Mouse (Mus musculus) kidney, adult 11 months (tissue): ENCODE measurements around the gene Fam83g.

Experiments used
- DNase-seq: peaks from one replicate; pipeline ENCODE4 v3.0.0; 2022

Fam83g gene

DNA sequence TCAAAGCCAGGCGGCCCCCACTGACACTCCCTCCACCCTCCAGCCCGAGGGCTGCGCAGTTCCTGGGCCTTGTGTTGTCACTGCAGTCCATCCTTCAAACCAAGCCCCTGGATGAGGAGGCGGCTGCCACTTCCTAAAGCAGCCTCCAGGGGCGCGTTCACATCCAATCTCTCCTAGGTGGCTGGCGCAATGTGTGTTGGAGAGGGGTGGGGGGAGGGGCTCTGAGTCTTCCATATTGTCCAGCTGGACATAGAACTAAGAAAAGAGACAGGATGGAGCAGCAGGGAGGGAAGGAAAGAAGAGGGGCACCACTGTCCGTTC, 9.1 kb upstream of the Fam83g start:
- no peak for DNase-seq

DNA sequence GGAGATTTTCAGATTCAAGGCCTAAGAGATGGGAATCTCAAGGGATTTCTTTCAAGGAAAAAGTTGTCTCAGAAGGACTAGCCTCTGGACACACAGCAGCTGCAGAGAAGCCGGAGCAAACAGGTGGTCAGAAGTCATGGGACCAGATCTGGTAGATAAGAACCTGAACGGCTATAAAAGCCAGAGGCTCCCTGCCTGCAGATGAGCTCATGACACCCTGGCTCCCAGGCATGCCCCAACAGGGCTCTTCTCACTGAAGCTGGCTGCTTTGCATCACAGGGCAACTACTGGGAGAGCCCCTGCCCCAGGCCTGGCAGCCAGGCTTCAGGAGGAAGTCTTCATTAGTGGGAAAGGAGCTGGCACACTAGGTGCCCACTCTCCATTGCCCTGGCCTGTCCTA, 8.6 kb upstream of the Fam83g start:
- no peak for DNase-seq

DNA sequence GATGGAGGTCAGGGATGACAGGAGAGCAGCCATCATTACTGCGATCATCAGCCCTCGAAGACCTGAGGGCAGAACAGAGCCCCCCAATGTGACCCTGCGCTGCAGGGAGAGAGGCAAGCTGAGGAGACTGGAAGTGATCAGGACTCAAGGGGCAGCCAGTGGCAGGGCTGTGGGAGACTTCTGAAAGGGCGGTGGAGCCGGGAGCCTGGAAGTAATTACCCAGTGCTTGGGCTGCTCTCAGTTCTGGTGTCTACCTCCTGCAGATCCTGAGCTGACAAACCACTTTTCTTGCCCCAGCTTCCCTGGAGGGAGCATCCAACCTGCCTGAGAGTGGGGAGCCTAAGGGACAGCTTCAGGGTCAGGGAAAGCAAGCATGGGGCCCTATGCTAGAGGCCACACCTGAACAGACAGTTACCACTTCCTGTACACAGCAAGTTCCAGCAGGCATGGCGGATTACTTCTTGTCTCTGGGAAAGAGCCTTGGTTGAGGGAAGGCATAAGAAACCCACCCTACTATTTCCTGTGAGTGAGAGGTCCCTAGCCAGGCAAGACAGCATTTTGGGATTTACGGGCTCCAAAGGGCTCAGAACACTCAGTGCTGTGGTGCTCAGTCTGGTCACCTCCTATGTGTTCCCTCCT, 7.6 kb upstream of the Fam83g start:
- DNase-seq, result no peak

DNA sequence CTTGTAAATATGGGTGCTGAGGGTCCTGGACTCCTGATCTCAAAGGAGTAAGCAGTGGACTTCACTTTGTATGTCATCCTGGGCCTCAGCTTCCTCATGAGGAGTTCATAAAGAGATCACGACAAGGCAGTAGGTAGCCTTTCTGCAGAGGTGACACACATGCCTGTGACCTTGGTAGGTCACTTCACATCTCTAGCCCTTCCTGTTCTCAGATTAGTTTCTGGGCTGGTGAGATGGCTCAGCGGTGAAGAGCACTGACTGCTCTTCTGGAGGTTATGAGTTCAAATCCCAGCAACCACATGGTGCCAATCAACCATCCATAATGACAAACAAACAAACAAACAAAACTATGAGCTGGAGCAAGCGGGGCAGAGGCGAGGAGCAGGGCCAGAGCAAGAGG, 6.2 kb upstream of the Fam83g start:
- DNase-seq, result no peak

DNA sequence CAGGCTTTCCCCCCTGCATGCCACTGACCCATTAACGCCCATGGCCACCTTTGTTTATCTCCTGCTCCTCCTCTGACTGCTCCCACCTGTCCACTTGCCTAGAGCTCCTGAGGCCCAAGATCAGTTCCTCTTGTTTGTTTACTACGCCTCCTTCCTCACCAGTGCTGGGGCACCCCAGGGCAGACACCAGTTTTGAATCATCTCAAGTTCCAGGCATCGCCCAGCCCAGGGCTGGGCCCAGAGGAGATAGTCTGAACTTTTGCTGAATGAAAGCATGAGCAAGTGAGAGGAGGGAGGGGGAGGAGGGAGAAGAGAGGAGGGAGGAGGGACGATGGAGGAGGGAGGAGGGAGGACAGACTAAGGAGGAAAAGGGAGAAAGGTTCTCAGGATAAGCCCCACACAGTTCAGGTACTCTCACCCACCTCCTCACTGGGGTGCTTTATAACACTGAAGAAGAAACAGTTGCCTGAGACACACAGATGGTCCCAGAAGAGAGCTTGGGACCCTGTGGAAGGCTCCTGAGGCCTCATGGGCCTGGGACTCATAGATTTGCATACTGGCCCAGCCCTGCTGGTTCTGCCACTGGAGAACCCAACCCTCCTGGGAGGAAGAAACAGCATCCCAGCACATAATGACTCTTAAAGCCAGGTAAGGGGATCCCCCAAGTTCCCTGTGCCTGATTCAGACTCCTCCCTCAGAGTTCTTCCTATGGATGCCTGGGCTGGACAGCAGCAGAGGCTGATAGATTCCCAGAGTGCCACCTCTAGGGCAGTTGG, 4.6 kb upstream of the Fam83g start:
- DNase-seq, result no peak

DNA sequence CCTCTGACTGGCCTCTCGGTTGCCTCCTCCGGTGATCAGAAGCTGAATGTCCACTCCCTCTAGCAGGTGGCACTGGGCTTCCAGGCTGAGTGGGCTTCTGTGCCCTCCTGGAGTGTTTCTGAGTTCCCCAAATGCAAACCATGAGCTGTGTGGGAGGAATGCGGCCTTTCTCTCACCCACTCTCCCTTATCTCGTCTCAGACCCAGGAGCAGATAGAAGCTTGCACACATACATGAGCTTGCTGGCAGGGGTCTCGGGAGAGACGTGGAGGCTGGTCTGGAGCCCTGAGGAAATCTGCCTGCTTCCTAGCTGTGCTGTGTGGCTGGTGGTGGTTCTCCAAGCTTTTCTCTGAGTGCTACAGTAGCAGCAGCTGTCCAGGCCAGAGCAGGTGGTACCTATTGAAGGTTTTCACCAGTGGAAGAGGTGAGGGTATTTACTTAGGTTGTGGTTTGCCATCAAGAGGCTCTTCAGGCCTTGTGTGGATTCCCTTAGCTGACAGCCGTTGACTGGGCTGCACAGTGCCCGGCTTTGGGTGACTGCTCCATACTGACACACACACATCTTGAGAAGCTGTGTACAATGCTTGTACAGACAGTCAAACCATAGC, 1.3 kb downstream of the Fam83g start:
- no peak for DNase-seq

DNA sequence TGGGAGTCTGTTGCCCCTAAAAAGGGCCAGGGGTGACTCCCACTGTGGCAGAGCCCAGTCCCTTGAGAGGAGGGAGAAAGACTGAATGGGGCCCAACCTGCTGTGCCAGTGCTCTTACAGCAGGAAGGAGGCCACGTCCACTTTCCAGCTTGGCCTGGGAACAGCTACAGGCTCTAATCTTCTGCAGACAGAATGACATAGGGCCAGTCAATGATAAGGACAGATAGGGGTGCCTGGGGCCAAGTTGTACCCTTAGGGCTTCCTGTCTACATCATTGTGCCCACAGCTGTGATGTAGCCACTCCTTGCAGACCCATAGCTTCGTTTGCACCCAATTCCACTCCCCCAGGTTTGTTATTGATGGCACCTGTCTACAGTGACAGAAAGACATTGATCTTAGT, 2.2 kb downstream of the Fam83g start:
- no peak for DNase-seq

DNA sequence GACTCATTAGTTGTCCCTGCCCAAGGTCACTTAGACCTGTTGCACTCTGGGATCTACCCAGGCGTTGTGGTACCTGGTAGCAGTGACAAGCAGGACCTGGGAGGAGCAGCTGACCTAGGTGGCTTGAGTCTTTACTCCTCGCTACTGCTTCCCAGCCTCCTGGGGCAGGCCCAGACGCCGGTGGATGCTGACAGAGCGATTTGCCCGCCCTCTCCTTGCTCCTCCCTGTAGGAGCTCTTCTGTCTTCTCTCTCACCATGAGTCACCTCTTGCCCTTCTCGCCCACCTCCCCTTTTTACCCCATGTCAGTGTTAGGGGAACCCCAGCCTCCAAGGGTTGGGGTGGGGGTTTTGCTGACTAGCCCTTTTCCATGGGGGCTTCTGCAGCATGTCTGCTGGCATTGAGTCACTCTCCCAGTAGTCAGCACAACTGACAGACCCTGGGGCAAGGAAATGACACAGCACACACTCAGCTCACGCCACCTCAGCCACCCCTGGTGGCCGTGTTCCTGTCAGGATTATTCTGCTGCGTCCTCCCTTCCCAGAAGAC, 3.1 kb downstream of the Fam83g start:
- DNase-seq, result no peak

DNA sequence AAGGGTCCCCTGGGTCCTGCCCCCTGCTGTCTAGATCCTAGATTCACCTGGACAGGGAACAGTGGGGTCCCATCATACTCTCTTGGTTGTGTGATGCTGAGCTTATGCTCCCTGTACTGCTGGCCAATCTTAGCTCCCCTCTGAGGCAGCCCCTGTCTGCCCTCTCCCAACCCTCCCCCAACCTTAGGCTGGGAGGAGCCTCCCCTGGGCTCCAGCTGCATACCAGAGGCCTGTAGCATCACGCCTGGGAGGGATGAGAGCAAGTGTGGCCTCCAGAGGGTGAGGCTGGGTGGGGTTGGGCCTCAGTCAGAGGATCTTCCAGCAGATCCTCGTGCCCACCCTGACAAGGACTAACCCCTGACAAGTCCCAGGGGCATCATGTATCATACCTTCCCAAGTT, 3.7 kb downstream of the Fam83g start:
- DNase-seq, result no peak

DNA sequence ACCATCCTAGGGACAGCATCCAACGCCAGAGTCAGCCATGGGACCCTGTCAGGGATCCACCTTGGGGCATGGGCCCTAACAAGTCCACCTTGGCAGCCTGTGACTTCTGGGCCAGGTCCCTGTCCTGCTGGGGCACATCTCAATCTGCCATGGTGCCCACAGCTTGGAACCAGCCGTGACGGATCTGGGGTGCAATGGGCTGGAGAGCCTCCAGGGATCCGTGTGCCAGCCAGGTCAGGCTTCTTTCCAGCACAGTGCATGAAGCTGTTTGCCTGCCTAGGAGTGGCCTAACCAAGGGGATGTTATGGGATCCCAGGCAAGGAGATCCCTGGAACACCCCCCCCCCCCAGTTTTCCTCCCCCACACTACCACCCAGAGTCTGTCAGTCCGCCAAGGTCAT, 9.1 kb downstream of the Fam83g start:
- DNase-seq, result no peak

DNA sequence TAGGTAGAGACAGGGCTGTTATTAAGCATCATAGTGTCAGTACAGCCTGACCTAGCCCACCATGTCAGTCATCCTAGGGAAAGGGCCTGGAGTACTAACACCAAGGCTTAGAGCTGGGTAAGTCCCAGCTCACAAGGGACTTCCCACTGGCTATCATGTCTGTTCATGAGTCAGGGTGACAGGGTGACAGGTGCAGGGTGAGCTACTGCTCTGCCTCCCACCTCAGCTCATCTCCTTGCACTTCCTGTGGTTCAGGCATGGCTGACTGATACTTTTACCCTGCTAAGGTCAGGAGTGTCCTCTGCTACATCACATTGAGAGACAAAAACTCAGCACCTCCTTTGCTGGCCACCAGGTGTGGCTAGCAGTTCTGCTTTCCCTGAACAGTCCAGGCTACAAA, 15.0 kb downstream of the Fam83g start:
- no peak for DNase-seq

DNA sequence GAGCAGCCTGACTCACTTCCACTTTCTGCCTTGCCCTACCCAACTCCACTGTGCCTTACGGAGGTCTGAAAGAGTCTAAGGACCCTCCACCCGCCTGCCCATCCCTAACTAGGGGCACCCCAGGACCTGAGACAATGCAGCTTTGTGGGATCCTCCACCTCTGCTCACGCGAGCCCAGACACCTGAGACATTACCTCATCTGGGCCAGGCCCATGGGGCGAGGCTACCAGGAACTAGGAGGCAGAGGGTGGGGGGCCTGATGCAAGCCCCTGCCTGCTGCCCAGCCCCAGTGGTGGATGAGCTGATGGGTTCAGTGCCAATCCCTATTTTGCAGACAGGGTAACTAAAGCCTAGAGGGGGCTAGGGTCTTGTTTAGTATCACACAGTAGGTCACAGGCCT, 15.6 kb downstream of the Fam83g start:
- DNase-seq, result no peak

DNA sequence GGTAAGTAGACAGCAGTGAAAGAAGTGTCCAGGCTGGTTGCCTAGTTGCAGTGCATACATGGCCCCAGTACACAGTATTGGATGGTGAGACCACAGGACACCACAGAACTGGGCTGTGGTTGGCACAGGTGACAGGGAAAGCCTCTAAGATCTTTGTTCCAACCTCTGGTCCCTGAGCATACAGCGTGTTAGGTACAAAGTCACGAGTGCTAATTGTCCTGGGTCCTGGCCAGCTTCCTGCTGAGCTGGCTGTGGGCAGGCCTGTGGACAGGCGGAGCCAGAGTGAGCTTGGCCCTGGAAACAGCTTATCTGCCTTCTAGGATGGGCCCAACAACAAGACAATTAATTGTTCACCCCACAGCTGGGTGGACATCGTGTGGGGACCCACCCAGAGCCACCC, 16.0 kb downstream of the Fam83g start:
- peak; percentile 93 for DNase-seq

DNA sequence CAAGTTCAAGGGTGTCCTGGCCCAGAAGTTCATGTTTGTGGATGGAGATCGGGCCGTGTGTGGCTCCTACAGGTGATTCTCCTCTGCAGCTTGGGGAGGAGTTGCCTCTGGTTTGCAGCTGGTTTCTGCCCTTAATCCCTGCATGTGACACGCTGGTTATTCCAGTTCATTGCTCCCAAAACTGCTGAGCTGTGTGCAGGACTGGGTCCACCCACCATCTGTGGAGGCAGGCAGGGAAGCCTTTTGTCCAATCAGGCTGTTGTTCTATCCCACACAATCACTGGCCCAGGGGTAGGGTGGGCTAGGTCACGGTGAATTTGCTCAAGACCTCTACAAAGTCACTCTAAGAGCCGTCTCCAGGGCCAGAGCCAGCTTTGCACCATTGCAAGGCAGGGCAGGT, 17.8 kb downstream of the Fam83g start:
- peak; percentile 85 for DNase-seq

DNA sequence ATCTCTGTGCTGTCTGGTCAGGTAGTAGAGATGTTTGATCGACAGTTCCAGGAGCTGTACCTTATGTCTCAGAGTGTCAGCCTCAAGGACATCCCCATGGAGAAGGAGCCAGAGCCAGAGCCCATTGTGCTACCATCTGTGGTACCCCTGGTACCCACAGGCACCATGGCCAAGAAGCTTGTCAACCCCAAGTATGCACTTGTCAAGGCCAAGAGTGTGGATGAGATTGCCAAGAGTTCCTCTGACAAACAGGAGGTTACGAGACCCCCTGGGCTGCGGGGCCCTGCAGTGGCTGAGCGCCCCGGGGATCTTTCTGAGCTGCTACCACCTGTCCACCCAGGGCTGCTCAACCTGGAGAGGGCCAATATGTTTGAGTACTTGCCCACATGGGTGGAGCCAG, 18.6 kb downstream of the Fam83g start:
- no peak for DNase-seq

DNA sequence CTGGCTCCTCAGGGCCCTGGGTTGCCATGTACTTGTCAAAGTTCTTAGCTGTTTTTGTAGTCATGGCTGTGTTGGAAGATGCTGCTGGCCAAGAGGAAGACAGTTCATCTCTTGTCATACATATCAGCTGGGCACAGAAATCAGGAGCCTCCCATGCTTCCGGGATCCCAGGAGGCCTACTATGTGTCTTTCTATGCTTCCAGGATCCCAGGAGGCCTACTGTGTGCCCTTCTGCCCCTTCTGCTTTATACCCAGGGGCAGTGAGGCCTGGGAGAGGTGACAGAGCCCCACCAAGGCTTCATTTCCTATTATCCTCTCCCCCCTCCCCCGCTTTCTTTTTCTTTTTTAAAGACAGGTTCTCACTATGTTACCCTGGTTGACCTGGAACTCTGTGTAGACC, 21.7 kb downstream of the Fam83g start:
- DNase-seq, result no peak

DNA sequence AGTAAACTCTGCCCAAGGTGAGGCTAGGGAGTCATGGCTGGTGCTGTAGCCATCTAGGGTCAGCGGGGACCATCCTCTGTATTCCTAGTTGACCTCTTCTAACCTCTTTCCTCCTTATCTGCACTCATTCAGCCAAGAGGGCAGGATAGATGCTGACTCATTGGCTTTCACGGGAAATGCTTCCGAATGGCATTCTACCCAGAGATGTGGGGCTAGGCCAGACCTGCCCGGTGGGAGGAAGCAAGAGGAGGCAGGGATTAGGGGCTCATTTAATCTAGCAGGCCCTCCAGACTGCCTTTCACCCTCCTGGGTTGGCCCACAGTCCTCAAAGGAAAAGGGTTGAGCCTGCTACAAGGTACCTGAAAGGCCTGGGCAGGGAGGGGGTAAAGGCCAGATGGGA, 22.3 kb downstream of the Fam83g start:
- no peak for DNase-seq

DNA sequence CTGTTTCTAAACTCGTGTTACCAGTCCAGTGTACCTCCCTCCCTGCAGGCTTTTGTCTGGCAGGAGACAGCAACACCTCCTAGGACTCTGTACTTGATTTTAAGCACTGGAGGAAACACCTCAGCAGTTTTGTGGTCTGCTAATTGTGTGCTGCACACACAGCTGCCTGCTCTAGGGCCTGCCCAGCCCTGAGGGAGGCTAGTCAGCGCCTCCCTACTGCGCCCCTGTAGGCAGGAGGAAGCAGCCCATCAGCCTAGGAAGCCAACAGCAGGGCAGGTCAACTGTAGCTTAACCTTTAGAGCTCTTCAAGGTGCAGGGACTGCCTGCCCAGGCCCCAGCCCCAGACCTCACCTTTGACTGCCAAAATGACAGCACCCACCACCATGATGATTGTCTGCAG, 25.0 kb downstream of the Fam83g start:
- peak; percentile 55 for DNase-seq

DNA sequence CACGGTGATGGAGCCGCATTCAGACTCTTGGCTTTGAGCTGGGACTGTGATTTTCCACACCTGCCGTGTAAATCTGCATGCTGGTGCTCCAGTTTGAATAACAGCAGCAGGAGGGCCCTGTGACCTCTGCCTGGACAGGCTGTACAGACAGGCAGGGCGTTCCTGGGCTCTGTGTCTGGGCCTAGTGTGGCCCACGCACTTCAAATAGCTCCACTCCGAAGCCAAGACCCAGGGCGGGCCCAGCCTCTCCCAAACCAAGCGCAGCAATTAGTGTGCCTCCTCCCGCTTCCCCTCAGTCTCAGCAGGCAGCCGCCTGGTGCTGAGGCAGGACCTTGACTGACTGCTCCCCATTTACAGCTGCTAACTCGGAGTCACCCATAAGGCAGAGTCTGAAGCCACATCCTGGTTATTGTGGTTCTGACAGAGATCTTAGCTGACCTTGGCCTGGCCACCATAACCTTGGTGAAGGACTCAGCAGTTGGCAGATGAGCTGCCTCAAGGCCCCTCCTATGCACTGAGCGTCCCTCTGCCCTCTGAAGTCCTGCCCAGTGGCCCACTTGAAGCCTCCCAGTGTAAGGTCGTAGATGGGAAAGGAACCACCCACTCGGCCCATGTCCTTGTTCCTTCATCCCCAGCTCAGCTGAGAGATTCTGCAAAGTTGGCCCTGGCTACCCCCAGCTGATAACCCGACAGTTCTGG, 29.4 kb downstream of the Fam83g start:
- DNase-seq, result no peak

DNA sequence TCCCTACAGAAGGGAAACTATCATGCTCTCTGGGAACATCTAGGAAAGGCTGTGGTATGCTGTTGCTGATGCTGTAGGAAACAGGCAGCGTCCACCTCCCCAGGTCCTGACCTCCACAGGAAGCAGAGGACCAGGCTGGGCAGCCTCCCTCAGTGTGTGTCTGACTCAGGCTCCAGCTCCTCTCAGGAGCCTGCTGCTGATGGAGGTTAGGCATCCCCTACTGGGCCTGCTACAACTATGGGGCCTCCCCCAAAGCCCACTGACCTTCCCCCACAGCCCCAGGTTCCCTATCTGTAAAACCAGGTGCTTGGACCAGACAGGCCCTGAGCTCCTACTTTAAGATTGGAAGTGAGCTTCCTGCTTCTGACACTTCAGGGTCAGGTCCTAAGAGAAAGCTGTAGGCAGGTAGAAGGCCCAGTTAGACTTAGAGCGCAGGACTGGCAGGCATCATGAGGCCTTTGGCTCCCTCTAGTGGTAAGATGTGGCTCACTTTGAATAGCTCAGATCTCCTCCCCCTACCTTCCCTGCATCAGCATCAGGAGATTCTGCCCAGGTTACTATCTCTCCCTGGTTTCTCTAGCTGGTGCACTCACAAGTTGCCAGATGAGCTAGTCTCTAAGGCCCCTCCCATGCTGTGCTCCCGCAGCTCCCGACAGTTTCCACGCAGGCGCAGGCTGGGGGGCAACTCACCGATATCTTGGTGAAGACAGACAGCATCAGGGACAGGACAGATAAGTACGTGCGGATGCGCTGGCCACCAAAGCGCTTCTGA, 30.6 kb downstream of the Fam83g start:
- peak; percentile 62 for DNase-seq

DNA sequence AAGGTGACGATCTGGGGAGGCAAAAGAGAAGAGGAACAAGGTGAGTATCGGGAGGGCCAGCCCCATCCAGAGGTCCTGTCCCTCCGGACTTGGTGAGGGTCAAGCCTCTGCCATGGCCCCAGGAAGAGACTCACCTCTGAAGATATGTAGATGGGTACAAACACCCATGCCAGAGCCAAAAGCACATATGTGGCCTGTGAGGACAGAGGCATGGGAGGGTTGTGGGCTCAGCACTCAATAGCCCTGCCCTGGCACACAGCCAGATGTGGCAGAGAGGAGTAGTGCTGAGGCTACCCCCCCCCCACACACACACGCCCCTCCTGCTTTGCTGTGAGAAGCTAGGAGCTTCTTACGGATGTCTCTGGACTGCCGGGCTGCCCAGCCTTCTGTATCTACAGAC, 31.2 kb downstream of the Fam83g start:
- no peak for DNase-seq

DNA sequence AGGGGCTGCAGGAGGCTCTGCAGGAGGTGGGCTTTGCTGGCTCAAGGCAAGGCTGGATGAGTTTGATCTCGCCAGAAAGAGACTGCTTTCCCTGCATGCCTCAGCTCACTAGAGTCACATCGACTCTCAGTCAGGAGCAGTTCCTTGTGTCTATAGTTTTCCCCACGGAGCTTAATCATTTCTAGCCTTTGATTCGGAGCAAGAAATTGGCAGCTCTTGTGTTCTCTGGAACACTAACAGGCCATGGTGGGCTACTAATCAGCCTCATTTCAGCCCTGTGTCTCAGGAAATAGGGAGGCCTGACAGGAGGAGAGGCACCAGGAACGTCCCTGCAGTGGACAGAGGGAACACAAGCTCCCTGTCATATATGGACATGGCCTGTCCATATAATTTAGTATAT, 34.1 kb downstream of the Fam83g start:
- no peak for DNase-seq

DNA sequence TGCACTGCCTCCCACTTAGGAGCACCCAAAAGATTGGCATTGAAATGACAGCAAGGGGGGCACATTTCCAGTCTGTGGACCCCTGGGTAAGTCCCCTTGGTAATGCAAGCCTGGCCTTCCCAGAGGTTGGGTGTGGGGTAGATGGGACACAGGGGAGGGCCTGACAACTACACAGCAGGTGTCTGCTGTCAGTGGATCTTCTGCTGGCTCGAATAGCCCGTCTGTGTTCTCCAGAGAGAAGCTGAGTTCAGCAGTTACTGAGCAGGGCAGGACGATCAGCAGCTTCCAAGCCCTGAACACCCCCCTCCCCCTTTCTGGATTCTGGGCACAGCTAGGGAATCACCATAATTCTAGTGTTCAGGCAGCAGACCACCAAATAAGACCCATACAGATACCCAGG, 35.5 kb downstream of the Fam83g start:
- DNase-seq, result no peak
